Mouse (Mus musculus): ENCODE results near the gene Vnn1.
A peak's percentile ranks its signal among the peaks of the same experiment; 100 is the strongest.

The Vnn1 gene

DNA sequence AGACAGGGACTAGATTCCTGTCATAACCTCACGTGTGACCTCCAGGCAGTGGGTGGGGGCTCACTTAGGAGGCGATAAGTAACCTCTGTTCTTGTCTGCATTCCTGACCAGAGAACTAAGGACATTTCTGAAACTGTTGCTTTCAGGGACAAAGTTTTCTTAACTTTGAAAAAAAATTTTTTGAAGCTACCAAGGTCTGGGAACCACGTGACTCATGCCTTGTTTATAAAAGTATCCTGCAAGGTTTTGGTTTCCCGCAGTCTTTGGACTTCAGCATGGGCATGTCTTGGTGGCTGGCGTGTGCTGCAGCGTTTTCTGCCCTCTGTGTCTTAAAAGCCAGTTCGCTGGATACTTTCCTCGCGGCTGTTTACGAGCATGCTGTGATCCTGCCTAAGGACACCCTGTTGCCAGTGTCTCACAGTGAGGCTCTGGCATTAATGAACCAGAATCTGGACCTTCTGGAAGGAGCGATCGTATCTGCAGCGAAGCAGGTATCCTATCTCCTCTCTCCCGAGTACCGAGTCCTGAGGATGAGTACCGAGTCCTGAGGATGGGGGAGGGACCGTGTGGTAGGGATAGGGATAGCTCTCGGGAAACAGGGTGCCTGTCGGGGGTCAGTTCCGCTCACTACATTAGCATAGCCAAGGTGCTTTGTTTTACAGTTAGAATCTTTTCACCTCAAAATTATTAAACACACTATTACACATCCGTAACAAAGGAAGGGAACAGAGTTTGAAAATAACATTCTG lies at the start of gene Vnn1:
Gene Vnn1 (plus strand): TSS at position 88 of the 749 bp plus-strand sequence.
- DNase-seq (ENCODE audit: low spot score in 2 of 2): no peak

DNA sequence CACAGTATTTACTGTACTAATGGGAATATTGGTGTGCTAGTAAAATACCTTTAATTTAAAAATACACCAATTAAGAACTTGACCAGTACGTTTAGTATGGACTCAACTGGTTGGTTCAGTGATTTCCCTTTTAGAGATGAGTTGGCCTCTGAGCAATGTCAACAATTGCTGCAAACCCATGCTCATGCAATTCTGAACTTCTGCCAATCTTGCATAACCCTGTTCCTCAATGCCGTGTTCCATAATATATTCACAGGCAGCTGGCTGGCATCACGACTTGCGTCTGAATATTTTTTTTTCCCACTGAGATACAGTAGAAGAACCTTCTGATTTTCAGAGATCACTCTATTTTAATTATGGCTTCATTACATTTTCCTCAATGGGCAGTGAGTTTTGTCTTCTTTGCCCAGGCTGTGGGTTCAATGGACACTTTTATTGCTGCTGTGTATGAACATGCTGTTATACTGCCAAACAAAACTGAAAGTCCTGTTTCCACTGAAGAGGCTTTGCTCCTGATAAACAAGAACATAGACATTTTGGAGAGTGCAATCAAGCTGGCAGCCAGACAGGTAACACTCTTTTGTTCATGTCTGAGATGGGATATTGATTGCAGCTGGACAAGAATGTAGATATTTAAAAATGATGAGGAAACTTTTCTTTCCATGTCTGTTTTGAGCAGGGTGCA lies 43.1 kb upstream of the Vnn1 start, which contains the start of gene Vnn3:
Gene Vnn3 (plus strand): TSS at position 235 of the 685 bp plus-strand sequence.
- no peak for DNase-seq (ENCODE audit: low spot score in 2 of 2)

DNA sequence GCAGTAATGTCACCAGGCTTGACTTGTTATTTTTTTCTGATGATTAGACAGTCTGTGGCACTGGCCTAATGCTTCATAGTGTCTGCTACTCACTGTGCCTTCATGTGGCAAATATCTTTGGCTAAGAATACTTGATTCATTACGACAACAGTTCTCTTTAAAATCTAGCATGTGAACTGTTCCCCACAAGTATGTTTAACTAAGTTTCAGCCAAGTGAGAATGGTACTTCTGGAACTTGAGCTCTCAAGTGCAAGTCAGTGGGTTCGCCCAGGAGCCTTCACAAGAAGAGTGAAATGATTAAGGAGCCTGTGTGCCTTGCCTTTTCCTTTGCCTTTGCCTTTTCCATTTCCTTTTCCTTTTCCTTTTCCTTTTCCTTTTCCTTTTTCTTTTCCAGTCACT lies 42.4 kb upstream of the Vnn1 start:
- no peak for DNase-seq (ENCODE audit: low spot score in 2 of 2)

DNA sequence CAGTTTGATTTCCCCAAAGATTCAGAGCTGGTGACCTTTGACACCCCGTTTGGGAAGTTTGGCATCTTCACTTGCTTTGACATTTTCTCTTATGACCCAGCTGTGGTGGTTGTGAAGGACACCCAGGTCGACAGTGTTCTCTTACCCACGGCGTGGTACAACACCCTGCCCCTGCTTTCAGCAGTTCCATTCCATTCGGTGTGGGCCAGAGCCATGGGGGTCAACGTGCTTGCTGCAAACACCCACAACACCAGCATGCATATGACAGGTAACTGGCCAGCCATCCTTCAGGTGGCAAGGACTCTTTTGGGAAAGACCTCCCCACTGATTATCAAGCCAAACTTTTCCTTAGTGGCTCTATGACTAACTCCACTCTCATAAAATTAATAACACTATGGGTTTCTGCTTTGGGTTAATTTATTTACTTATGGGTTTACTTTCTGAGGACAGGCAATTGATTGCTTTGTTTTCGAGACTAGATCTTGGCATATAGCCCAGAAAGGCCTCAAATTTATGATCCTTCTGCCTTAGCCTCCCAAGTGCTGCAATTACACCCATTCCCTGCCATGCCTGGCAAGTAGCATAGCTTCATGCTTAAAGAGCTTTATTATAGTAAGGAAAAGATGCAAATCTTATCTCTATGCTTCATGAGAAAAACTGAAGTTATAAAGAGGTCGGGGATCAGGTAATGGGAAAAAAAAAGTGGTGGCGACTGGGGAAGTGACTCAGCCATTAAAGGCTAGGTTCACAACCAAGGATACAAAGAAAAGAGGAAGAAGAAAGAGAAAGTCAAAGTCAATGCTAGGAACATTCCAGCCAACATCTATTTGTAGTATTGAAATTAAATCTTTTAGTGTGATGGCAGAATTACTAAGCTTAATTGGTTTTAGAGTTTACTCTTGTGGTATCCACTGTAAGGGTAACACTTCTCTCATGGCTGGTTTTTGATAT lies 29.9 kb upstream of the Vnn1 start:
- no peak for DNase-seq (ENCODE audit: low spot score in 2 of 2)

DNA sequence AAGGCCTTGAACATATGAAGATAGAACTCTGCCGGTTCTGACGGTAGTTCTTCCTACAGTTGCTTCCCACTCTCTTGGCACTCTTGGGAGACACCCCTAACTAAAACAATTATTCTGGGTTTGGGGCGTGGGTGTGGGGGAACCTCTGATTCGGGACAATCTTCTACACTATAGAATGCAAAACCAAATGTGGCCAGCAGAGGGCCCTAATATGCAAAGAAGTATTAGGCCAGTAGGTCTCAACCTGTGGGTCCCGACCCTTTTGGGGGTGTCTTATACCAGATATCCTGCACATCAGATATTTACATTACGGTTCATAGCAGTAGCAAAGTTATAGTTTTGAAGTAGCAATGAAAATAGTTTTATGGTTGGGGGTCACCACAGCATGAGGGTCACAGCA lies 13.8 kb upstream of the Vnn1 start:
- peak in 1 of 2 experiments; percentile 11 for DNase-seq (ENCODE audit: low spot score in 2 of 2)

DNA sequence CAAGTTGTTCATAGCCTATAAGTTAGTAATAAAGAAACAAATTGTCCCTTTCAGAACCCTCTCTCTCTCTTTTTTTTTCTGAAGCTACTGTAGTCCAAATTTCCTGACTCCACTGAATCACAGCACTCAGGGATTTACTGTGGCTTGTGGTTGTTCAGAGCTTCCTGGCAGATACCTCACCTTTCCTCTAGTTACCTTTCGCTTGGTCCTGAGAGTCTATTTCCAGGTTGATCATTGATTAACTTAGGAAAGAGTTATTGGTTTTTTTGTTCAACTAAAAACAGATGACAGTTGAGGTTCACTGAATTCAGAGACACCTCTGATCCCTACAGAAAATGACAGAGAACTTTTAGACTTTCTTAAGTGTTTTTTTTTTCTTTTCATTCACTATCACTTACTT lies 9.6 kb upstream of the Vnn1 start:
- no peak for DNase-seq (ENCODE audit: low spot score in 2 of 2)

DNA sequence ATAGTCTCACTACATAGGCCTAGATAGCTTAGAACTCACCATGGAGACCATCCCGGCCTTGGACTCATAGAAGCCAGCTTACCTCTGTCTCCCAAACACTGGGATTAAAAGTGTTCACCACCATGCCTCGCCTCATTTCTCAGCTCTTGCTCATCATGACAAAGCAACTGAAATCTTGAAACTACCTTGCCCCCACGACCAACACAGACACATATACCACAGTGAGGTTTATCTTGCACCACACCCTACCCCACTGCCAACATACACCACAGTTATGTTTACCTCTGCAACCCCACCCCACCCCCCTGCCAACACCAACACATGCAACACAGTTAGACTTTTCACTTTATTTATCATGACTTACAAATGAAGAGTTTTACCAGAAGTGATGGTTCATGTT lies 8.4 kb upstream of the Vnn1 start:
- no peak for DNase-seq (ENCODE audit: low spot score in 2 of 2)

DNA sequence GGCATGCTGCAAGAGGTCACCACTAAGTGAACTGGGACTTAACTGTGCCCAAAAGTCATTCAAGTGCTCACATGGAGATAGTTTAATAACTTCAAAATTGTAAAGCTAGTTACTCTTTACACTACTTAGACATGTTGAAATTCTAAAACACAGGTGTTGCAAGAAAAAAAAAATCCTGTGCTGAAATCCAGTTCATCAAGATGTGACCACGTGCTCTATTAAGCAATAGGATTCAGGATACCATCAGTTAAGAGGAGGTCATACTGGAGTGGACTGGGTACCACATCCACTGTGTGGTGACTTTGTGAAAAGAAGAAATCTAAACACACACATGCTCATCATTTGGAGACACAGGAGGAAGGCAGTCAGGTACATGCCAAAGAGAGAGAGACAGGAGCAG lies 1.5 kb upstream of the Vnn1 start:
- no peak for DNase-seq (ENCODE audit: low spot score in 2 of 2)

DNA sequence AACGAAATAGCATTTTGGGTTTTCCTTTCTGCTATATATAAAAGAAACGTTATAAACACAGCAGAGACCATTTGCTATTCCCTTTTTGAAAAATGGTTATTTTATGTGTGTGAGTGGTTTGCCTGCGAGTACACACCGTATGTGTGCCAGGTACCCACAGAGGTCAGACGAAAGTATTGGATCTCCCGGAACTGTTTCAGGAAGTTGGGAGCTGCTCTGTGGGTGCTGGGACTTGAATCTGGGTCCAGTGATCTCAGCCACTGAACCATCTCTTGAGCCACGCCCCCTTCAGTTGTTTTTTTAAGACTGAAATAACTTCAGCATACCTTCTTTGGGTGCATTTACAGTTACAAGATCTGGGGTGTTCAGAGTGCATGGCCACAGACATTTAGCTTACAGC lies 888 bp downstream of the Vnn1 start:
- no peak for DNase-seq (ENCODE audit: low spot score in 2 of 2)

DNA sequence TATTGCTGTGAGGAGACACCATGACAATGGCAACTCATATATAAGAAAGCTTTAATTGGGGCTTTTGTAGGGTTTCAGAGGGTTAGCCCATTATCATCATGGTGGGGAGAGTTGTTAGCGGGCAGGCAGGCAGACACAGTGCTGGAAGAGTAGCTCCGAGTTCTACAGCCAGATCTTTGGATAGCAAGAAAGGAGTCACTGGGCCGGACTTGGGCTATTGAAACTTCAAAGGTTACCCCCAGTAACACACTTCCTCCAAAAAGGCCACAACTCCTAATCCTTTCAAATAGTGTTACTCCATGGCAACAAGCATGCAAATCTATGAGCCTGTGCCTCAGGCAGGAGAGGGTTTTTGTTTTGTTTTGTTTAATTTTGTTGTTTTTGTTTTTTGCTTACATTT lies 6.6 kb downstream of the Vnn1 start:
- DNase-seq (ENCODE audit: low spot score in 2 of 2): no peak

DNA sequence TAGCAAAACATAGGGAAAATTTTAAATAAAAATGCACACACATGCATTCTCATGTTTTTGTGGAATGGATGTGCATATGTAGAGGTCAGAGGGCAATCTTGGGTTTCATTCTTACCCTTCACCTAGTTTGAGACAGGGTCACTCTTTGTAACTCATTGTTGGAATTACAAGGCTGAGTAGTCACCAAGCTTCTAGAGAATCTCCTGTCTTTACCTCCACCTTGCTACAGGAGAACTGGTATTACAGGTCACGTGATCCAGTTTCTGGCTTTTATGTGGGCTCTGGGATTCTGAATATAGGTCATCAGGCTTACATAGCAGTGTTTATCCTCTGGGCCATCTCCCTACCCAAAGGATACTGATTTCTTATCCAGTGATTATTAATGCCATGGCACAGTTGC lies 11.2 kb downstream of the Vnn1 start:
- DNase-seq (ENCODE audit: low spot score in 2 of 2): no peak

DNA sequence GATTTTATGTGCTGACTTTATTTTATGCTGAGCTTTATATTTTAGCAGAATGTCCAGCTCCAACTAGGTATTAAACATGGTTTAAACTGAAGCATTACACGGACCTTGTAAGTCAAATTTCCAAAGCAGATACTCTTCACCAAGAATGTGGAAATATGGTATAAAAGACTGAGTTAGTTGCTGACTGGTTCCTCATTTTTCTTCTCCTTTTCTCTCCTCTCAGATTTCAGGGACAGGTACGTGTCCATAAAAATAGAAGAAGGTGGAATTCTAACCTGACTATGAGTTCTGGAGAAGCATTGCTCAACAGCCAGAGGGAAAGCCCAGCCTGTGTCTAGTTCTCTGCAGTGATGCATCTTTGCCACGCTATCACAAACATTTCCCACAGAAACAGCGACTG lies 25.6 kb downstream of the Vnn1 start, which contains the start of gene Taar1:
Gene Taar1 (plus strand): TSS at position 301 of the 400 bp plus-strand sequence.
- DNase-seq (ENCODE audit: low spot score in 2 of 2): no peak

DNA sequence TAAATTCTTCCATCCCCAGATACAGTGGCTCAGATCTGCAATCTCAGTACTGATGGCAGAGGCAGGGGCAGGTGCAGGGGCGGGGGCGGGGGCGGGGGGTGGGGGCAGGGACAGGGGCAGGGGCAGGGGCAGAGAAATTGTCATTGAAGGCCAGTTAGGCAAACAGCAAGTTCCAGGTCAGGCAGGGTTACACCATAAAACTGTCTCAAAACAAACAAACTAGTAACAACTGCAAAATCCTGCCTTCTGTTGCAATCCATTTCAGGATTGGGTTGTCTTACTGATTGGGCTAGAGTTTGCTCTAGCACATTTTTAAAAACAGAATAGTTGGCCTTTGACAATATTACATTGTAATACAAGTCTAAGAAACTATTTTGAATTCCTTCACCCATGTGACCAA lies 28.0 kb downstream of the Vnn1 start:
- DNase-seq (ENCODE audit: low spot score in 2 of 2): no peak

DNA sequence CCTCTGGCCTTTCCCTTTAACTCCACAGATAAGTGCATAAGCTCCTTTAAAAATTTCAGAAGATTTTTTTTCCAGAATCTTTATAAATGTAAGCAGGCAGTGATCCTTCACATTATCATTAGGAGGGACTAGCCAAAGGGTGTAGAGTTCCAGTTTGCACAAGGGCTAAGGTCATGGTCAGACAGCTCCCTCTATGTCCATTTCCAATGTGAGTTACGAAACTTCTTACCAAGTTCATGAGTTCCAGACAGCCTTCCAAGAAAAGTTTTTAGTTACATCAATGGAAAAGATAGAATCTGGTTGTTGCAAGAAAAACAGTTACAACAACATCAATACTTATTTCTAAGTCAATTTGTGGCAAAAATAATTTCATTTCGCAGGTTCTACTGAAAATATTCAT lies 29.5 kb downstream of the Vnn1 start:
- DNase-seq (ENCODE audit: low spot score in 2 of 2): no peak

DNA sequence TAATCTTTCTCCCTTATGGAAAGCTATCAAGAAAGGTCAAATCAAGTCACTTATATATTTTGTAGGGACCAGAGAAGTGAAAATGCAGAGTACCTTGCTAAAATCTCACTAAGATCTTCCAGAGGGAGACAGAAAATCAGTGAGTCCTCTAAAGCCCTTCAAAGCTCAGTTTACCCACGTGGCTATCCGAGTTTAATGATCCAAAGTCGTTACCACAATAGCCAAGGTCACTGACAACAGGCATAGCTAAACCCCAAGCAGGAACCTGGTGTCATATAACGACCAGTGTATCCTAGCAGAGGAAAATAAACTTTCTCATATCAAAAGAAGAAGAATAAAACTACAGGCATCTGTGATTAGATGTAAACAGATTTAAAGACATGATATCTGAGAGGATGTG lies 43.1 kb downstream of the Vnn1 start:
- DNase-seq (ENCODE audit: low spot score in 2 of 2): no peak

DNA sequence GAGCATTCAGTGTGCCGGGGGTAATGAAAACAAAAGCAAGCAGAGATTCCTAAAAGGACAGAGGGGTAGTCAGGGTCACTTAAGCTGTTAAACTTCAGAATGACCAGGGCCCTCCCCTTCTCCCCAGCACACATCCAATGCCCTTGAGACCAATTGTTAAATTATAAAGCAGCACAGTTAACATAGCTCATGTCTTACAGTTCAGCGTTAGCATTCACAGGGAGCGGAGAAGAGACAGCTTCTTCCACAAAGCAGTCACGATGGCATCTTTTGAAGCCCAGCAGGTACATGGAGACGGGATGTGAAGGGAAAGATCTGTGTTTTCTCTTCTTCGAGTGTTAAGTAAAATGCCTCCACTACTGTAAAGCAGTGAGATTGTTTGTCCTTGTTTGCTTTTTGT lies 43.8 kb downstream of the Vnn1 start, which contains the start of gene Taar2:
Gene Taar2 (plus strand): TSS at position 261 of the 400 bp plus-strand sequence.
- no peak for DNase-seq (ENCODE audit: low spot score in 2 of 2)

DNA sequence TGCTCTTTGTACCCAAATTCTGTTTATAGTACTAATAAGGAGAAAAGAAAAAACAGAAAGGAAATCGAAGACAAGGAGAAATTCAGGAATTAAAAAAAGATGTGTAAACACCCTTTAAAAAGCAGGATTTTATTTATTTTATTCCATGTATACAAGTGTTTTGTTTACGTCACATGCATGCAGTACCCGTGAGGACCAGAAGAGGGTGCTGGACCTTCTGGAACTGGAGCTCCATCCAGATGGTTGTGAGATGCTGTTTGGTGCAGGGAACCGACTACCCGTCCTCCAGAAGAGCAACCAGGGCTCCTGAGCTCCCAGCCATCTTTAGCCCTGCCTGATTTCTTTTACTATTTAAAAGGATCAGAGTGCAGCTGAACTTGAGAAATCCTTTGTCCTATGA lies 48.0 kb downstream of the Vnn1 start:
- peak in 1 of 2 experiments; percentile 8 for DNase-seq (ENCODE audit: low spot score in 2 of 2)

DNA sequence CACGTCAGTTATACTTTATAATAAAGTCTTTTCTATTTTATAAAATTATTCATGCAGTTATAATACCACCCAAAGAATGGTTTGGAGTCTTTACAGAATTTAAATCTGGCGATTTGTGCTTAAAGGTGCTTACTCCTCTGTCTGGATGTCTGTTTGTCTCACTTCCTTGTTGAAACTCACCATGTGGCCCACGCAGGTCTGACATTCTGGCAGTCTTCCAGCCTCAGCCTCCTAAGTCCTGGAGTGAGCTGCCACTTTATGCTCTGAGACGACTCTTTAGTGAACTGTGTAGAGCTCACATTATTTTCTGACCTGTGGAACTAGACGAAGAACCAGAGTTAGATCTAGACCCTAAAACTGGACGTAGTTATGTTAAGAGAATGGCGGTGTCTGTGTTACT lies 53.5 kb downstream of the Vnn1 start:
- no peak for DNase-seq (ENCODE audit: low spot score in 2 of 2)

DNA sequence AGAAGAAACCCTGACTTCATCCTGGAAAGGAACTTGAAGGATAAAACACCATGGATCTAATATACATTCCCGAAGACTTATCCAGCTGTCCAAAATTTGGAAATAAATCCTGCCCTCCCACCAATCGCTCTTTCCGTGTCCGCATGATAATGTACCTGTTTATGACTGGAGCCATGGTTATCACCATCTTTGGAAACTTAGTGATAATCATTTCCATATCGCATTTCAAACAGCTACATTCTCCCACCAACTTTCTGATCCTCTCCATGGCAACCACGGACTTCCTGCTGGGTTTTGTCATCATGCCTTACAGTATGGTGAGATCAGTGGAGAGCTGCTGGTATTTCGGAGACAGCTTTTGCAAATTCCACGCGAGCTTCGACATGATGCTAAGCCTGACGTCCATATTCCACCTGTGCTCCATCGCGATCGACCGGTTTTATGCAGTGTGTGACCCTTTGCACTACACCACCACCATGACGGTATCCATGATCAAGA lies 55.1 kb downstream of the Vnn1 start, which contains the start of gene Taar3:
Gene Taar3 (plus strand): TSS at position 51 of the 498 bp plus-strand sequence.
- no peak for DNase-seq (ENCODE audit: low spot score in 2 of 2)

DNA sequence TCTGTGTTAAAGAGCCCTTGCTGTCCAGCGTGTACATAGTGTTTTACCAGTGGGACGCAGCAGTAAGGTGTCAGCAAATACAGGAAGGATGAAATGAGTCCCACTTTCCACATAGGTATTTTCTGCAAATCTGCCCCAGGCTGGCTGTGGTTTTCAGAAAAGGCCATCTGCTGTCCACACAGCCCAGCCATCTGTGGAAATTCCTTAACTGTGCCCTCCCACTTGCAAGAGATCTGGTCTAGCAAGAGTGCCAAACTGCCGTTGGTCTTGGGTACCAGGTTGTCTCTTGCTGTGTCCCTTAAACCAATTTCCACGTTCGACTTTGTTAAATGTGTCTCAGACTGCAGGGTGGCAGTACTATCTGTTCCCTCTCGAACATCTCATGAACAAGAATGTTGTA lies 57.2 kb downstream of the Vnn1 start:
- DNase-seq (ENCODE audit: low spot score in 2 of 2): no peak
